Mouse (Mus musculus): Measurements from ENCODE around the gene Gins1. TPM values are rescaled to one million over a fixed set of nuclear protein-coding genes. Genes with fewer than 3 reads are reported as not detected.

Gene Gins1
- polyA plus RNA-seq, 1 experiment: 0.39 TPM

- no peak for TF ChIP-seq CTCF (IDR thresholded peaks at IDR 0.05; ENCODE audit: insufficient read depth, low read length)
- no peak for TF ChIP-seq POLR2A (IDR thresholded peaks at IDR 0.05; ENCODE audit: borderline replicate concordance, extremely low read depth, low read depth, low read length)
- WGBS: 93% methylated on average over 8 of the region's 8 CpGs
- Histone ChIP-seq H3K4me1 (ENCODE audit: control insufficient read depth, insufficient read depth, low read length) (peaks cover 2% of the 10 kb centered on the region; the same call in 1 of the 2 replicates), H3K4me3 (replicated peaks; ENCODE audit: extremely low read depth, low read depth, low read length) (no peak overlapping the region)
- DNase-seq: no peak
Measured at GRCm38 (mm10) chr2:150884075-150884778, 21.0 kb upstream of the Gins1 start.

GRCm38 (mm10) chr2:150884779-150885110 is 20.5 kb upstream of the Gins1 start:
- WGBS: 76% methylated on average over 1 of the region's 1 CpGs
- peaks cover 2% of the 10 kb centered on the region; the same call in 1 of the 2 replicates for H3K4me1 ChIP-seq (ENCODE audit: control insufficient read depth, insufficient read depth, low read length)
- TF ChIP-seq POLR2A (IDR thresholded peaks at IDR 0.05; ENCODE audit: borderline replicate concordance, extremely low read depth, low read depth, low read length) (no peak), CTCF (IDR thresholded peaks at IDR 0.05; ENCODE audit: insufficient read depth, low read length) (no peak)
- DNase-seq: no peak
- no peak overlapping the region for H3K4me3 ChIP-seq (replicated peaks; ENCODE audit: extremely low read depth, low read depth, low read length)

- no peak for TF ChIP-seq CTCF (IDR thresholded peaks at IDR 0.05; ENCODE audit: insufficient read depth, low read length)
- TF ChIP-seq POLR2A (IDR thresholded peaks at IDR 0.05; ENCODE audit: borderline replicate concordance, extremely low read depth, low read depth, low read length): no peak
- 78% methylated on average over 1 of the region's 1 CpGs for WGBS
Measured at GRCm38 (mm10) chr2:150885814-150886213, 19.4 kb upstream of the Gins1 start.

DNA sequence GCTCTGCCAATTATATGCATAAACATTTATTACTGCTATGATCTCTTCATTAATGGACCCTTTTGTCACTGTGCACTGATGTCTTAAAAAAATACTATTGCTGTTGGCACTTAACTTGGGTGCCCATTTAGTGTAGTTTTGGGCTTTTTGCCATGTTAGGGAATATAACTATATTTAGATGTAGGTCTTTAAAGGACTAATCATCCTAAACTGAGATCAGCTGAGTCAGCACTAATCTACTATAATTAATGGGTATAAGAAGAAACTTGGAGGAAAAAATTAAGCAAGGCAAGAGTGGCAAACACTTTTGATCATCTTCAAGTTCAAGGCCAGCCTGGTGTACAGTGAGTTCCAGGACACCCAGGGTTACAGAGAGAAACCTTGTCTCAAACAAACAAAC is 18.9 kb upstream of the Gins1 start:
- TF ChIP-seq CTCF (IDR thresholded peaks at IDR 0.05; ENCODE audit: insufficient read depth, low read length) (no peak), POLR2A (IDR thresholded peaks at IDR 0.05; ENCODE audit: borderline replicate concordance, extremely low read depth, low read depth, low read length) (no peak)
- no peak for DNase-seq
- H3K4me3 ChIP-seq (replicated peaks; ENCODE audit: extremely low read depth, low read depth, low read length): no peak overlapping the region
- H3K4me1 ChIP-seq (ENCODE audit: control insufficient read depth, insufficient read depth, low read length): peaks cover 2% of the 10 kb centered on the region; the same call in 1 of the 2 replicates

More at GRCm38 (mm10) chr2:150885814-150886213, 19.4 kb upstream of the Gins1 start:
- no peak for DNase-seq
- Histone ChIP-seq H3K4me1 (ENCODE audit: control insufficient read depth, insufficient read depth, low read length) (peaks cover 2% of the 10 kb centered on the region; the same call in 1 of the 2 replicates), H3K4me3 (replicated peaks; ENCODE audit: extremely low read depth, low read depth, low read length) (no peak overlapping the region)

- peaks cover 2% of the 10 kb centered on the region; the same call in 1 of the 2 replicates for H3K4me1 ChIP-seq (ENCODE audit: control insufficient read depth, insufficient read depth, low read length)
- TF ChIP-seq CTCF (IDR thresholded peaks at IDR 0.05; ENCODE audit: insufficient read depth, low read length) (no peak), POLR2A (IDR thresholded peaks at IDR 0.05; ENCODE audit: borderline replicate concordance, extremely low read depth, low read depth, low read length) (no peak)
- WGBS: 70% methylated on average over 2 of the region's 2 CpGs
- H3K4me3 ChIP-seq (replicated peaks; ENCODE audit: extremely low read depth, low read depth, low read length): no peak overlapping the region
- DNase-seq: no peak
Measured at GRCm38 (mm10) chr2:150887370-150887769, 17.8 kb upstream of the Gins1 start.

DNA sequence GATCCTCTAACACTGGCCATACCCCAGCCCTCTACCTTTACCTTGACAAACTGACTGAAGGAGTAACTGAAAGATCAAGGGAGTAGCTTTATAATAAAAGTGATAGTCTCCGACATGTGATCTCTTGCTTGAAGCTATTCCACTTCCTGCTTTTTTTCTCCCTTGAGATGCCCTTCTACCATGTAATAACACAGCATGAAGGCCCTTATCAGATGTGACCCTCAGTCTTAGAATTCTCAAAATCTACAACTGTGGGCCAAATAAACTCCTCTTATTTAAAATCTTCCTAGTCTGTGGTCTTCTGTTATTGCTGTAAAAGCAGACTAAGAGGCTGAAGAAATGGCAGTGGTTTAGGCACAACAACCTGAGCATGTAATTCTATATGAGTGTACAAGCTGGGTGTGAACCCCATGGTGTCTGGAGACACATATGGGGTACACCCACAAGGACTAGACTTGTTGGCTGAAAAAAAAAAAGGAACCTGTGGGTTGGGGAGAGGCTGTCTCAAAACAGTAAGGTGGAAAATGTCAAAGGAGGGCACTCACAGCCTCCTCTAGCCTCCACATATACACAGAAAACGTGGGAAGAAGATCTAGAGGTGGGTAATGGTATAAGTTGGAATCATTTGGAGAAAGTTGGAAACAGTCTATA is 10.5 kb upstream of the Gins1 start:
- Histone ChIP-seq H3K4me3 (replicated peaks; ENCODE audit: extremely low read depth, low read depth, low read length) (no peak overlapping the region), H3K4me1 (ENCODE audit: control insufficient read depth, insufficient read depth, low read length) (no peaks in the 10 kb centered on the region)
- WGBS: 83% methylated on average over 2 of the region's 2 CpGs
- TF ChIP-seq POLR2A (IDR thresholded peaks at IDR 0.05; ENCODE audit: borderline replicate concordance, extremely low read depth, low read depth, low read length) (no peak), CTCF (IDR thresholded peaks at IDR 0.05; ENCODE audit: insufficient read depth, low read length) (no peak)
- DNase-seq: no peak

DNA sequence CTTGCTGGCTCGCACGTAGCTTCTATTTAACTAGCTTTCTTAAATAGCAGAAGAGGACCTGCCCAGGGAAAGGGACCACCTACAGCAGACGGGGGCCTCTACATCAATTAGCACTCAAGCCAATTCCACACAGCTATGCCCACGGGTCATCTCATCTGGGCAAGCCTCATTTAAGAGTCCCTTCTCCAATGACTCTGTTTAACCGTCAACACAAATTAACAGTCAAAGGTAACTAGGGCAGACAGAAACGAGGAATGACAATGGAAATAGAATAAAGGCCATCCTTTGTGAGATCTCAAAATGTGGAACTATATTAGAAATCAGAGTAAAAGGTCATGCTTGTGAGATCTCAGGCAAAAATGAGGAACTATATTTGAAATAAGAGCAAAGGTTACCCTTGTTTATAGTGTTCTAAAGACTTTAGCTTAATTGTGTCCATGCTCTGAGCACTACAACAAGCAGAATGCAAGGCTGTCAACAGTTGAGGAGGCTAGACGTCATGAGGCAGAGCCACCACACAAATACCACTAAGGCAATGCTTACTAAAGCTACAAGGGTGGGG is 9.4 kb upstream of the Gins1 start:
- no peak for DNase-seq
- TF ChIP-seq CTCF (IDR thresholded peaks at IDR 0.05; ENCODE audit: insufficient read depth, low read length): no peak
- no peak for TF ChIP-seq POLR2A (IDR thresholded peaks at IDR 0.05; ENCODE audit: borderline replicate concordance, extremely low read depth, low read depth, low read length)
- 81% methylated on average over 7 of the region's 7 CpGs for WGBS
- no peak overlapping the region for H3K4me3 ChIP-seq (replicated peaks; ENCODE audit: extremely low read depth, low read depth, low read length)
- no peaks in the 10 kb centered on the region for H3K4me1 ChIP-seq (ENCODE audit: control insufficient read depth, insufficient read depth, low read length)

DNA sequence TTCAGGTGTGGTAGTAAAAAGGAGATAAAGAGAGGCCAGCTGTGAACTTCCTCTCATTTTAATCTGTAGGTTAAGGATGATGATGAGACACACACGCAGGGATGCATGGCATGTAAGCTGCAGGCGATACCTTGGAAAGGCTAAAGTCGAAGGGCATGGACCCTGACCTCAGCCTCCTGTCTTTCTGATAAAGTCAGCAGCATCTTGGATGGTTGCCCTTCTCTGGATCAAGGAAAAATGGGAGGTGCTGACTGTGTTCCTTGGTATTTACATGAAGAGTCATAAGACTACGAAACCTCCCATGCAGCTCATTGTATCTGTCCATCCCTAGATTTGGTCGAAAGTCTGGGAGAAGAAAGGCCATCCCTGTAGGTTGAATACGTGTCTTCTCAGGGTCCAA is 4.9 kb upstream of the Gins1 start:
- TF ChIP-seq CTCF (IDR thresholded peaks at IDR 0.05; ENCODE audit: insufficient read depth, low read length) (no peak), POLR2A (IDR thresholded peaks at IDR 0.05; ENCODE audit: borderline replicate concordance, extremely low read depth, low read depth, low read length) (no peak)
- no peak for DNase-seq
- Histone ChIP-seq H3K4me1 (ENCODE audit: control insufficient read depth, insufficient read depth, low read length) (0 out of 2 replicates have a peak, but pooled peaks cover 3% of the 10 kb centered on the region), H3K4me3 (replicated peaks; ENCODE audit: extremely low read depth, low read depth, low read length) (no peak overlapping the region)
- whole genome bisulfite sequencing: 87% methylated on average over 6 of the region's 6 CpGs

DNA sequence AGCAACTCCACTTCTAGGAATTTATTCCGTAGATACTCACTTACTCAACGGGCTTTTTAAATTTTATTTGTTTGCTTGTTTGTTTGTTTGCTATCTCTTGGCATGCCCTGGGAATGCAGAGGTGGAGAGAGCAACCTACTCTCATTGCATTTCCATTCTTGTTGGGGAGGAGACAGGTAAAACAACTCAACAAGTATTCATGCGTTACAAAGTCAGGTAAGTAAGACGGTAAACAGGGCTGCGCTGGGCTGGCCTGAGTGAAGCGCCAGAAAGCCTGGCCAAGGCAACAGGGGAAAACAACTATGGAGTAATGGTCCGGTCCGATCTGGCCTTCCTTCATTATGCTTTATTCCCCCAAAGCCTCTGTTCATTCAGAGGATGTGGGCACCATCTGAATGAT is 2.9 kb upstream of the Gins1 start:
- TF ChIP-seq POLR2A (IDR thresholded peaks at IDR 0.05; ENCODE audit: borderline replicate concordance, extremely low read depth, low read depth, low read length): no peak
- no peak for TF ChIP-seq CTCF (IDR thresholded peaks at IDR 0.05; ENCODE audit: insufficient read depth, low read length)
- WGBS: 86% methylated on average over 8 of the region's 8 CpGs
- Histone ChIP-seq H3K4me3 (replicated peaks; ENCODE audit: extremely low read depth, low read depth, low read length) (no peak overlapping the region), H3K4me1 (ENCODE audit: control insufficient read depth, insufficient read depth, low read length) (0 out of 2 replicates have a peak, but pooled peaks cover 3% of the 10 kb centered on the region)
- DNase-seq: no peak
